Mouse (Mus musculus) bone marrow, adult 2 months (tissue): ENCODE data around the gene Krt2.

ENCODE experiments used
- CTCF ChIP-seq: fragments of 200-500 bp; IDR thresholded peaks from 2 replicates; pipeline ENCODE4 v1.5.1; 2011; ENCODE audit warnings: low read length, control low read depth; ENCODE audit not compliant: control insufficient read depth, insufficient read depth
- POLR2A ChIP-seq: fragments of 200-500 bp; IDR thresholded peaks from 2 replicates; pipeline ENCODE4 v1.6.1; 2011; ENCODE audit warnings: low read depth, mild to moderate bottlenecking, control low read depth, low read length, borderline replicate concordance; ENCODE audit not compliant: control insufficient read depth

DNA sequence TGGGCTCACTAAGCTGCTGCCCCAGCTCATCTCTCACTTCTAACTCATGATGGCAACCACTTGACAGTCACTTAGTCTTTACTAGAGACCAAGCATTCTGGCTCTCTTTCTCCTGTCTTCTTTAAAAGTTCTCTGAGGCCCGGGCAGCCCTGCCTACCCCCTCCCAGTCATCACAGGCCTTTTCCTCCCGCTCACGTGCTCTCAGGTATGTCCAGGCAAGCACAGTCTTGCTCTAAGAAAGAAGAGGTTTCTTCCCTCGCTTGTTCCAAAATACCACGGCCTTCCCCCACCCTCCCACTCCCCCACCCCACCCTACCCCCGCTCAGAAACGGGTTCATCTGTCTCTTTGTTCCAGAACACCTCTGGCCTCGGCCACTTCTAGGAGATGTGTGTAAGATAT, 47.7 kb downstream of the Krt2 start:
- no peak for TF ChIP-seq POLR2A
- no peak for TF ChIP-seq CTCF
